Mouse (Mus musculus): Measurements from ENCODE around the gene Sprn. TPM values are rescaled to one million over a fixed set of nuclear protein-coding genes. Genes with fewer than 3 reads are reported as not detected.

Sprn gene
- polyA plus RNA-seq (2017; shearing (Covaris generic)), result not detected

GRCm38 (mm10) chr7:140154218-140154927 lies at the start of gene Sprn:
Sprn (minus strand) TSS chr7:140154877.
- ATAC-seq, result no peak

- no peak for ATAC-seq
Measured at GRCm38 (mm10) chr7:140201090-140201489, 46.4 kb upstream of the Sprn start.

- no peak for ATAC-seq
Measured at GRCm38 (mm10) chr7:140196002-140196401, 41.3 kb upstream of the Sprn start.

- no peak for ATAC-seq
Measured at GRCm38 (mm10) chr7:140194031-140194430, 39.4 kb upstream of the Sprn start.

GRCm38 (mm10) chr7:140192851-140193250 lies 38.2 kb upstream of the Sprn start:
- ATAC-seq, result no peak

- ATAC-seq, result no peak
Measured at GRCm38 (mm10) chr7:140192445-140192844, 37.8 kb upstream of the Sprn start.

DNA sequence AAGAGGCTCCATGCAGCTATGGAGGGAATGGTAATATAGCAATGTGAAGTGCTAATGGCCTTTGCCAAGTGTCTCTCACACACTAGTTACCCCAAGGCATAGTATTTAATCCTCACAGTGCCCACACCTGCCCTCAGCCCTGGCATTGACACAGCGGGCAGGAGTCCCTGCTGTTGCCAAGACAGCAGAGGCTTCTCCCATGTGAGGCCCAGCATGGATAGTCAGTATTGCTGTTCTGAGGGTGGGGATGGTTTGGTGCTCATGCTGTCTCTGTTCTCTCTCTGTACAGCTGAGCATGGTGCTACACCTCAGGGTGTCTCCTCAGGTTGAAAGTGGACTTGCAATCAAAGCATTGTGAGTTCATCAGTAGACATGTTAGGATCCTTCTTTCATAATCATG lies 35.8 kb upstream of the Sprn start:
- no peak for ATAC-seq

DNA sequence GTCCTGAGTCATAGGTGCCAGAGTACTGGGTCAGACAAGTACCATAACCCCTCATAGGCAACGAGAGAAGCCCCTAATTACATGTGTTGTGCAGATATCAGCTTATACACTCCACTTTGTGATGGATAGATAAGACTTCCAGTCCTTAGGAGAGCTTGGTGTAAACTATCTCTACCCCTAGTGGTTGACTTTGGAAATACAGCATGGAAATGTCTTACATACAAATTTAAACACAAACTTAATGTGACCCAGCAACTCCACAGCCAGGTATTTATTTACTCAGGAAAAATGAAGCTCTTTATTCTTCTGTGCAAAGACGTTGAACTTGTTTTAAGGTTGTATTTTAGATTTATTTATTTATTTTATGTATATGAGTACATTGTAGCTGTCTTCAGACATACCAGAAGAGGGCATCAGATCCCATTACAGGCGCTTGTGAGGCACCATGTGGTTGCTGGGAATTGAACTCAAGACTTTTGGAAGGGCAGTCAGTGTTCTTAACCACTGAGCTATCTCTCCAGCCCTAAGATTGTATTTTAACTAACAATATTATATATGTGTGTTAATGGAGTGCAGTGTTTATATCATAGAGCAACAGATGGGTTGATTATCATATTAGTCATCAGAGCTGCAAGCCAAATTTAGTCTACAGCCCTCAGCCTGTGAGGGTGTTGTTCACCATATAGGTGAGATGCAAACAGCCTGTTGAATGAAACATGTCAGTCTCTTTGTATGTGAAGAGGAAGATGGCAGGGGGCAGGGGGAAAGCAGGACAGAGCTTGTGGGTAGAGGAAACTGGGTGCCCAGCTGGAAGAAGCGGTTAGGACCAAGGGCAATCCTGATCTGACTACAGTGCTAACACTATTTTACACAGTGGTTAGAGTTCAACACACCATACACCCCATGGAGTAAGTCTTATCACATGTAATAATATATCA lies 34.0 kb upstream of the Sprn start:
- no peak for ATAC-seq

DNA sequence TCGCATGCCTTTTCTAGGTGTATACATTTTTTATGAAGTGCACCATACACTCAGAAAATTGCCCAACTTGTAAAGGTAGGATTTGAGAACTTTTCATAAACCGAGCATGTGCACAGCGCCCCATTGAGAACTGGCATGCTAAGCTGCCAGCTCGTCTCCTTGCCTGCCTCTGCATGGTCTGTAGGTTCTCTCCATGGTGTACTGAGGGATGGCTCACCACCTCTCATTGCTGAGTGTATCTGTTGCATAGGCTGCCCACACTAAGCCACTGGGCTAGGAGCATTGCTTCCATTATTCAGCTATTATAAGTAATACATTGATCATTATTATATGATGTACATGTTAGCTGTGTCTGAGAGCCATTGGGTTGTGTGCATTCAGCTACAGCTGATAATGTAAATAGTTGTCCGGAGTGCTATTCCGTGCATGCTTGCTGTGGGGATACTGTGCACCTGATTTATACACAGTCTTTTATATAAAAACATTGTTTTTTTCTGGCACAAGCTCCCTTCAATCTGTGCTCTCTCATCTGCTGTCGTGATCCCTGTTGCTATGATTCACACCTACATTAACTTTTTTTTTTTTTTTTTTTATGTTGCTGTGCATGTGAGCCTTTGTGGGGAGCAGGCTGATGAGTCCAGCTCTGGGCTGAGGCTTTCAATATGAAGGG lies 33.2 kb upstream of the Sprn start:
- ATAC-seq, result no peak

- ATAC-seq, result peak; percentile 61
Measured at GRCm38 (mm10) chr7:140186646-140187620, 32.3 kb upstream of the Sprn start.

DNA sequence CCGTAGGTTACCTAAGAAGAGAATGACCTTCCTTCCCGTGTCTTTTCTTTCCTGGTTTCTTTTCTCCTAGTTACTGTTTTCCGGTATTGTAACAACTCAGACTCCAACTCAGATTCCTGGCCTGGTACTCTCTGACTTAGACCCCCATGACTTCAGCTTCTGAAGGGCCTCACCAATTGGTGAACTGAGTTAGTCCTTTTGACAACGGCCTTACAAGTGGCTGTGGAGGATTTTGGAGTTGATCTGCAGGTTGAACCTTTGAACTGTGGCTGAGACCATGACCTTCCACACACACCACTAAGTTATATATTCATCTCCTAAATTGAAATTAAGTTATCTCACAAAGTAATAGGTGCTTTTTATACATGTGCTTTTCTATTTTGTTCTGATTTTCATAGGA lies 29.5 kb upstream of the Sprn start:
- no peak for ATAC-seq

DNA sequence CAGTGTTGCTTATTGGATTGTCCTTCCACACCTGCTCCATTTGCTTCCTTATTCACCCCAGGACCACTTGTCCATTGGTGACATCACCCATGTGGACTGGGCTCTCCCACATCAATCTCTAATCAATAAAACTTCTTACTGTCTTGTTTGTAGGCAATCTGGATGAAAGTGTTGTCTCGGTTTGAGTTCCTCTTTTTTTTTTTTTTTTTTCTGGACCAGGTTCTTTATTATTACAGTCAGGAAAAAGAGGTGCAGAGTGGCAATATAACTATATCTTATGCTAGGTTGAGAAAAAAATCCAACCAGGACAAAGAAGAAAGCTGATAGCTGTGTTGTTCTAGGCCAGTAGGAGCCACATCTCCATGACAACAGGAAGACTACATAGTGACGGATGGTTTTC lies 26.0 kb upstream of the Sprn start:
- ATAC-seq, result no peak

DNA sequence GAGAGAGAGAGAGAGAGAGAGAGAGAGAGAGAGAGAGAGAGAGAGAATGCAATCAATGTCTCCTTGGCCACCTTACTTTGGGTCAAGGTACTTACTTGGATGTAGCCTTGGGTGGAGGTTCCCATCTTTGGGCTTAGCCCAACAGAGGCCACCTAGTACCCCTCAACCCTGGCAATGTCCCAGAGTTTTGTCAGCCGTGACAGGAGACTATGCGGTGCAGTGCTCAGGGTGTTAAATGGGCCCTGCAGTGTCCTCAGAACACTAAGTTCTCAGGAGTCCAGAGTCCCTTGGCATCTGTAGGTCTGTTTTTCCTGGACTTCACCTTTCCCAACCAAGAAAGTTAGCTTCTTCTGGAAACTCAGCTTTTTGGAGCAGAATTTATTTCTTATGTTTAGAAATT lies 24.5 kb upstream of the Sprn start:
- no peak for ATAC-seq

DNA sequence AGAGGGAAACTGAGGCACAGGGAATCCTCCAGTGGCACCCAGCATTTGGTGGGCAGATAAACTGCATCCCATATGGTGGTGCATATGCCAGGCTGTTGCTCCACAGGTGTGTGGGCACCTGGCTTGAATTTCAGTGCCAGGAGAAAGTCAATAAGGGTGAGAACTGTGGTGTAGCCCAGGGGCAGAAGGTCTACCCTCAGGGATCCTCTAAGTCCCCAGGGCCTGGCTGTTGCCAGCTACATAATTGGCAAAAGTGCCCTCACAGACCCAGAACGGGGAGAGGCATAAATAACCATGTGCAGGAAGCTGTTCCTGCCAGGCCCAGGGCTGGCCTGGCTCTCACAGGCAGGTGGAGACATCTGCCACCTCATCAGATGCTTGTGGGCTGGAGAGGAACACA lies 18.3 kb upstream of the Sprn start, which contains the start of gene Olfr523:
Gene Olfr523, plus strand, starts transcription at position 282 of the 400 bp plus-strand sequence.
- no peak for ATAC-seq

DNA sequence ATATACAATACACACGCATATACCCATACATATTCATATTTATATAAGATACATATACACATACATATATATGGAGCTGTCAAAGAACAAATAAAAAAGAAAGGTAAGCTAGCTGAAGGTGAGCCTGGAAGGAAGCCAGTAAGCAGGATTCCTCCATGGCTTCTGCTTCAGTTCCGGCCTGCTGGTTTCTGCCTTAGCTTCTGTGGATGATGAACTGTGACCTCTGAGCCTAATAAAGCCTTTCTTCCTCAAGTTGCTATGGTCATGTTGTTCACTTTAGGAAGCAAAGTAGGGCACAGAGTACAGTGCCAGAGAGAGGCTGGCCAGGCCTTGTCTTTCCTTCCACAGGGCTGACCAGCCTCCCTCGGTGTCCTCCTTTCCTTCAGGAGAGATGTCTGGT lies 16.2 kb upstream of the Sprn start:
- ATAC-seq, result no peak

DNA sequence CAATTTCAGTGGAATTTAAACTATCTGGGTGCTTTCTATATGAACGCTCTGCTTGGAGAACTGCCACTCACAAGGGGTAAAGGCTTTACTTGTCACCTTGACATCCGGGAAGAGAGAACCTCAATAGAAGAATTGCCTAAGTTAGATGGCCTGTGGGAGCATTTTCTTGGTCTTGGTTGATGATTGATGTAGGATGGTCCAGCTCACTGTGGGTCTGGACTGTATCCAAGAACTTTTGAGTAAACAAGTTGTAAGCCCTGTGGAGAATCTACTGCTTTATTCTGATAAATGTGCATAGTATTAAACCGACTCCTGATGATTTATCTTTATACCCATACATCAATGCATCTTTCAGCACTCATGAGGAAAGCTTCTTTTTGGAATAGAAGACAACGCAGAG lies 14.7 kb upstream of the Sprn start:
- no peak for ATAC-seq

DNA sequence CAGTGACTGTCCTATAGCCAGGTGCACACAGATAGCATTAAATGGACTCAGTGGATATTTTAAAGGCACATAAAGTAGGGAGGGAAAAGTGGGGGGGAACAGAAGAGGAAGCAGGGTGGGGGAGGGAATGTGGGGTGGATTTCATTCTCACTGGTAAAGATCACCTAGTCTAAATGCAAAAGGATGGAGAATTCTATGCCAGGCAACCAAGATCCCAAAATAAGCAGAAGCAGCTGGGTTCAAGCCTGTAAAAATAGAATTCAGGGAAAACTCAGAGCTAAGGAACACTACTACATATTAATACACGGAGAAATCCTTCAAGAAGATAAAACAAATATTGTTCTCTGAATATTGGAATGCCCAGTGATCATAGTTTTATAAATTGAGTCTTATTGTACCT lies 13.3 kb upstream of the Sprn start:
- ATAC-seq, result no peak

GRCm38 (mm10) chr7:140164664-140165063 lies 10.0 kb upstream of the Sprn start, which contains the start of gene Olfr522:
Olfr522 (minus strand) TSS chr7:140164764.
- ATAC-seq, result no peak

DNA sequence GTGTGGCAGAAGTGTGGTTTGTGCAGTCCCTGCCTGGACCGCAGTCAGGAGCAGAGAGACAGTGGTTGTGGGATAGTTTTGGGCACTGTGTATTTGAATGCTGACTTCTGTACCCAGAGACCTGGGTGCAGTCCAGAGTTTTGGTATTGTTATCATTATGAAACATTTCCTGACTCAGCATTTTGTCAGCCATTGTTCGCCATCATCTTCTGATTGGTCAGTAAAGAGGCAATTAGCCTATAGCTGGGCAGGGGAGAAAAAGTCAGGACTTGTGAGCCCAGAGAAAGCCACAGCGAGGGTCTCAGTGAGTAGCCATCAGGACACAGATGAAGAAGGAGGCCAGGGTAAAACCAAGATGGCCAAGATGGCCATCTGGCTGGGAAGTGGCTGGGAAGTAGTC lies 5.7 kb upstream of the Sprn start:
- ATAC-seq, result no peak

DNA sequence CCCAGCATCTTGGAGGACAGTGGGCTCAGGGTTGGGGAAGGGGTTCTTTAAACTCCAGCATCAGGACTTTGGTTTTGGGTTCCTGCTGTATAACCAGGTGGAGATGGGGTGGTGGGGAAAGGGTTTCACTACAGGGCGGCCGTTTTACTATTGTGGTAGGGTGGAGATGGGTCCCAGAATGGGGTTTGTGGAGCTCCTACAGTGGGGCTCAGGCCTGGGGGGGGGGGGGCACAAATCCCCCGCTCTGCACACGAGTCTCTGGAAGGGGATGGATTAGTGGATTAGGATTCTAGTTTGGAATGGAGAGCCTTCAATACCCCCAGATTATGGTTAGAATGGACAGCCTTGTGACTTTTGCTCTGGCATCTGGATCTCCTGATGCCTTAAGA lies 854 bp downstream of the Sprn start:
- no peak for ATAC-seq

- ATAC-seq, result no peak
Measured at GRCm38 (mm10) chr7:140153383-140153782, 1.3 kb downstream of the Sprn start.

- no peak for ATAC-seq
Measured at GRCm38 (mm10) chr7:140144550-140144949, 10.1 kb downstream of the Sprn start.

Data from inflammation-experienced regulatory T-cells, adult 6 months (primary cell).